ENCODE assay signal across 12 mouse cellular contexts in genomic region chr2:107968526-107968925, GRCm38 (mm10).
DNase-seq lines count a peak whose midpoint lies in the region; ATAC-seq lines count a peak whose summit lies in the region.
"Had no signal": no experiment of that assay in that cellular context is flagged by ENCODE, and none has a peak within 500 bp of the region (broad histone marks: within the 10 kb centered on the region; RNA-seq: fewer than 3 reads in every experiment).

No protein-coding gene starts in this region.

- intact Hi-C loops in left cerebral cortex, postnatal 14 days (cut with DNase I): loop anchor here (5.0 to 10.0 kb wide), 3 partner anchors 1704 to 1926 kb away; partner anchors contain the start of genes Bdnf and Lin7c

- ATAC-seq in forebrain, embryonic 12.5 days (ENCODE audit: low FRiP score): 0 out of 2 replicates have a peak, but pooled peaks have one; percentile 30
- ATAC-seq in forebrain, embryonic 16.5 days: no peak
- ATAC-seq in midbrain, embryonic 15.5 days (replicated peaks): 0 out of 2 replicates have a peak, but pooled peaks have one; percentile 35

- H3K27ac ChIP-seq in forebrain, embryonic 12.5 days: no peak overlapping the region
- H3K27ac ChIP-seq in forebrain, embryonic 16.5 days (ENCODE audit: low read length): no peak overlapping the region
- H3K27ac ChIP-seq in midbrain, embryonic 15.5 days: no peak overlapping the region
- H3K27ac ChIP-seq: limb, embryonic 10.5 days had no signal

- no peaks in the 10 kb centered on the region for H3K27me3 ChIP-seq in forebrain, embryonic 12.5 days
- H3K27me3 ChIP-seq in forebrain, embryonic 16.5 days (replicated peaks; ENCODE audit: control insufficient read depth, insufficient read depth, low read length): no peaks in the 10 kb centered on the region
- no peaks in the 10 kb centered on the region for H3K27me3 ChIP-seq in midbrain, embryonic 15.5 days (replicated peaks)

- H3K9me3 ChIP-seq in forebrain, embryonic 12.5 days: no peaks in the 10 kb centered on the region
- no peaks in the 10 kb centered on the region for H3K9me3 ChIP-seq in forebrain, embryonic 16.5 days (ENCODE audit: control insufficient read depth, low read length)
- no peaks in the 10 kb centered on the region for H3K9me3 ChIP-seq in midbrain, embryonic 15.5 days
- H3K9me3 ChIP-seq: limb, embryonic 10.5 days had no signal

- no peak overlapping the region for H3K4me3 ChIP-seq in forebrain, embryonic 12.5 days (replicated peaks)
- H3K4me3 ChIP-seq in forebrain, embryonic 16.5 days (replicated peaks; ENCODE audit: low read length): no peak overlapping the region
- no peak overlapping the region for H3K4me3 ChIP-seq in midbrain, embryonic 15.5 days
- H3K4me3 ChIP-seq: limb, embryonic 10.5 days had no signal

- H3K36me3 ChIP-seq in forebrain, embryonic 12.5 days (replicated peaks): no peaks in the 10 kb centered on the region
- H3K36me3 ChIP-seq in forebrain, embryonic 16.5 days (ENCODE audit: control insufficient read depth, insufficient read depth): no peaks in the 10 kb centered on the region
- no peaks in the 10 kb centered on the region for H3K36me3 ChIP-seq in midbrain, embryonic 15.5 days (replicated peaks)
- H3K36me3 ChIP-seq: limb, embryonic 10.5 days had no signal

- 46% methylated on average over 2 of the region's 2 CpGs for WGBS in forebrain, embryonic 12.5 days
- 30% methylated on average over 2 of the region's 2 CpGs for WGBS in forebrain, embryonic 16.5 days
- 59% methylated on average over 2 of the region's 2 CpGs for WGBS in midbrain, embryonic 15.5 days

- peaks cover 11% of the 10 kb centered on the region for H3K4me1 ChIP-seq in forebrain, embryonic 12.5 days
- peaks cover 12% of the 10 kb centered on the region for H3K4me1 ChIP-seq in forebrain, embryonic 16.5 days (replicated peaks; ENCODE audit: control insufficient read depth, insufficient read depth, low read length)
- H3K4me1 ChIP-seq in midbrain, embryonic 15.5 days: no peaks in the 10 kb centered on the region
- H3K4me1 ChIP-seq: limb, embryonic 10.5 days had no signal

- H3K9ac ChIP-seq in forebrain, embryonic 12.5 days: no peak overlapping the region
- no peak overlapping the region for H3K9ac ChIP-seq in forebrain, embryonic 16.5 days (replicated peaks; ENCODE audit: low read depth, low read length)
- no peak overlapping the region for H3K9ac ChIP-seq in midbrain, embryonic 15.5 days

- DNase-seq in left cerebral cortex, postnatal 14 days (ENCODE audit: low spot score in 2 of 2): peak; percentile 28 to 39
- DNase-seq in left cerebral cortex, adult 11 months (ENCODE audit: low spot score): no peak
- DNase-seq in adipocyte (ENCODE audit: low spot score): peak; percentile 19
- no peak for DNase-seq in gastrocnemius, adult 8-10 months (ENCODE audit: low spot score in 2 of 2)
- DNase-seq in lung, postnatal 10 days: no peak
- DNase-seq: heart, postnatal 36 days; kidney, postnatal 25 days; thymus, adult 18-20 months had no signal

- H3K4me2 ChIP-seq in forebrain, embryonic 12.5 days: no peak overlapping the region
- no peak overlapping the region for H3K4me2 ChIP-seq in forebrain, embryonic 16.5 days (ENCODE audit: low read length)
- no peak overlapping the region for H3K4me2 ChIP-seq in midbrain, embryonic 15.5 days

Comparison
In these comparisons a context has a peak if more than half of its experiments do, and no peak if none do; other contexts are left out.
1. DNase-seq: peak in left cerebral cortex, postnatal 14 days (2 of 2) and adipocyte (single experiment); none in left cerebral cortex, adult 11 months (single experiment), gastrocnemius, adult 8-10 months (0 of 2) and lung, postnatal 10 days (single experiment).